Comparison of ENCODE assay signal across 20 mouse cellular contexts in genomic region chr15:71010773-71011172, GRCm38 (mm10).
DNase-seq lines count a peak whose midpoint lies in the region; ATAC-seq lines count a peak whose summit lies in the region.
"Had no signal": no experiment of that assay in that cellular context is flagged by ENCODE, and none has a peak within 500 bp of the region (broad histone marks: within the 10 kb centered on the region; RNA-seq: fewer than 3 reads in every experiment).

No protein-coding gene starts in this region.

- whole genome bisulfite sequencing in hindbrain, embryonic 10.5 days: 49% methylated on average over 5 of the region's 5 CpGs
- 25% methylated on average over 5 of the region's 5 CpGs for WGBS in hindbrain, embryonic 16.5 days
- 18% methylated on average over 5 of the region's 5 CpGs for WGBS in midbrain, embryonic 12.5 days
- 54% methylated on average over 5 of the region's 5 CpGs for WGBS in intestine, embryonic 16.5 days

- peaks cover 7% of the 10 kb centered on the region for H3K4me1 ChIP-seq in hindbrain, embryonic 10.5 days (replicated peaks)
- H3K4me1 ChIP-seq in hindbrain, embryonic 16.5 days (ENCODE audit: control insufficient read depth, insufficient read depth, low read depth, low read length): no peaks in the 10 kb centered on the region
- 0 out of 2 replicates have a peak, but pooled peaks cover 7% of the 10 kb centered on the region for H3K4me1 ChIP-seq in midbrain, embryonic 12.5 days
- no peaks in the 10 kb centered on the region for H3K4me1 ChIP-seq in intestine, embryonic 16.5 days (ENCODE audit: control insufficient read depth, insufficient read depth, low read length)
- H3K4me1 ChIP-seq: embryonic facial prominence, embryonic 15.5 days; forebrain, embryonic 13.5 days; limb, embryonic 13.5 days had no signal

- DNase-seq in hindbrain, embryonic 10.5 days (ENCODE audit: low spot score): peak; percentile 5
- peak; percentile 8 for DNase-seq in embryo, embryonic 9.5 days (ENCODE audit: extremely low spot score)
- peak; percentile 79 for DNase-seq in retina, postnatal 1 day
- no peak for DNase-seq in heart, adult 18-20 months
- DNase-seq: adrenal gland, adult 8-10 months; B cell, adult 2 months; cerebellum, adult 18-20 months; cerebellum, postnatal 36 days; heart, adult 2 months; kidney, adult 2 months; kidney, postnatal 14 days; lung, postnatal 10 days; thymus, postnatal 4 days had no signal

- H3K9me3 ChIP-seq in hindbrain, embryonic 10.5 days: no peaks in the 10 kb centered on the region
- H3K9me3 ChIP-seq in hindbrain, embryonic 16.5 days (ENCODE audit: control insufficient read depth, low read length): no peaks in the 10 kb centered on the region
- no peaks in the 10 kb centered on the region for H3K9me3 ChIP-seq in midbrain, embryonic 12.5 days
- H3K9me3 ChIP-seq in intestine, embryonic 16.5 days (ENCODE audit: control insufficient read depth, low read length): no peaks in the 10 kb centered on the region
- H3K9me3 ChIP-seq: embryonic facial prominence, embryonic 15.5 days; forebrain, embryonic 13.5 days; limb, embryonic 13.5 days had no signal

- ATAC-seq in hindbrain, embryonic 16.5 days: no peak
- peak; percentile 79 for ATAC-seq in midbrain, embryonic 12.5 days (ENCODE audit: low FRiP score, low read depth)
- no peak for ATAC-seq in intestine, embryonic 16.5 days
- ATAC-seq: forebrain, embryonic 13.5 days had no signal

- no peaks in the 10 kb centered on the region for H3K36me3 ChIP-seq in hindbrain, embryonic 10.5 days
- H3K36me3 ChIP-seq in hindbrain, embryonic 16.5 days (ENCODE audit: control insufficient read depth, insufficient read depth, low read length): no peaks in the 10 kb centered on the region
- no peaks in the 10 kb centered on the region for H3K36me3 ChIP-seq in midbrain, embryonic 12.5 days
- H3K36me3 ChIP-seq in intestine, embryonic 16.5 days (ENCODE audit: control insufficient read depth, insufficient read depth, low read length): no peaks in the 10 kb centered on the region
- H3K36me3 ChIP-seq: embryonic facial prominence, embryonic 15.5 days; limb, embryonic 13.5 days had no signal

- no peak overlapping the region for H3K9ac ChIP-seq in hindbrain, embryonic 16.5 days (ENCODE audit: low read depth, low read length)
- H3K9ac ChIP-seq in midbrain, embryonic 12.5 days (replicated peaks): no peak overlapping the region
- H3K9ac ChIP-seq in intestine, embryonic 16.5 days (ENCODE audit: low read depth, low read length): no peak overlapping the region
- H3K9ac ChIP-seq: embryonic facial prominence, embryonic 15.5 days; forebrain, embryonic 13.5 days; limb, embryonic 13.5 days; liver, embryonic 14.5 days had no signal

- H3K27me3 ChIP-seq in hindbrain, embryonic 10.5 days (ENCODE audit: insufficient read depth, poor library complexity, severe bottlenecking): no peaks in the 10 kb centered on the region
- no peaks in the 10 kb centered on the region for H3K27me3 ChIP-seq in hindbrain, embryonic 16.5 days (replicated peaks; ENCODE audit: control insufficient read depth, insufficient read depth, low read length)
- no peaks in the 10 kb centered on the region for H3K27me3 ChIP-seq in midbrain, embryonic 12.5 days
- H3K27me3 ChIP-seq in intestine, embryonic 16.5 days (replicated peaks; ENCODE audit: control insufficient read depth, insufficient read depth, low read length): no peaks in the 10 kb centered on the region
- H3K27me3 ChIP-seq: embryonic facial prominence, embryonic 15.5 days; forebrain, embryonic 13.5 days; limb, embryonic 13.5 days had no signal

- H3K4me2 ChIP-seq in hindbrain, embryonic 16.5 days (ENCODE audit: low read length): no peak overlapping the region
- no peak overlapping the region for H3K4me2 ChIP-seq in midbrain, embryonic 12.5 days (replicated peaks)
- no peak overlapping the region for H3K4me2 ChIP-seq in intestine, embryonic 16.5 days (ENCODE audit: low read depth, low read length)
- H3K4me2 ChIP-seq: embryonic facial prominence, embryonic 15.5 days; forebrain, embryonic 13.5 days; limb, embryonic 13.5 days had no signal

- H3K27ac ChIP-seq in hindbrain, embryonic 10.5 days: no peak overlapping the region
- H3K27ac ChIP-seq in hindbrain, embryonic 16.5 days (ENCODE audit: low read depth, low read length): no peak overlapping the region
- H3K27ac ChIP-seq in midbrain, embryonic 12.5 days (replicated peaks): peak overlapping the region; percentile 20; the same call in 1 of the 2 replicates
- H3K27ac ChIP-seq in intestine, embryonic 16.5 days (ENCODE audit: low read length): no peak overlapping the region
- H3K27ac ChIP-seq: embryonic facial prominence, embryonic 15.5 days; forebrain, embryonic 13.5 days; heart, adult 2 months; limb, embryonic 13.5 days; liver, embryonic 14.5 days had no signal

- no peak overlapping the region for H3K4me3 ChIP-seq in hindbrain, embryonic 10.5 days
- H3K4me3 ChIP-seq in hindbrain, embryonic 16.5 days (ENCODE audit: low read length): no peak overlapping the region
- no peak overlapping the region for H3K4me3 ChIP-seq in midbrain, embryonic 12.5 days
- H3K4me3 ChIP-seq in intestine, embryonic 16.5 days (ENCODE audit: low read length): no peak overlapping the region
- H3K4me3 ChIP-seq: embryonic facial prominence, embryonic 15.5 days; forebrain, embryonic 13.5 days; heart, adult 2 months; limb, embryonic 13.5 days had no signal

Comparison
In these comparisons a context has a peak if more than half of its experiments do, and no peak if none do; other contexts are left out.
1. DNase-seq: peak in hindbrain, embryonic 10.5 days (single experiment), embryo, embryonic 9.5 days (single experiment) and retina, postnatal 1 day (single experiment); none in heart, adult 18-20 months (0 of 2).